Mouse (Mus musculus): ENCODE measurements around the gene Cpm. TPM values are rescaled to one million over a fixed set of nuclear protein-coding genes. Genes with fewer than 3 reads are reported as not detected.

Cpm gene
- total RNA-seq, 2 experiments from 2014 or later: 9.3 to 10.0 TPM

DNA sequence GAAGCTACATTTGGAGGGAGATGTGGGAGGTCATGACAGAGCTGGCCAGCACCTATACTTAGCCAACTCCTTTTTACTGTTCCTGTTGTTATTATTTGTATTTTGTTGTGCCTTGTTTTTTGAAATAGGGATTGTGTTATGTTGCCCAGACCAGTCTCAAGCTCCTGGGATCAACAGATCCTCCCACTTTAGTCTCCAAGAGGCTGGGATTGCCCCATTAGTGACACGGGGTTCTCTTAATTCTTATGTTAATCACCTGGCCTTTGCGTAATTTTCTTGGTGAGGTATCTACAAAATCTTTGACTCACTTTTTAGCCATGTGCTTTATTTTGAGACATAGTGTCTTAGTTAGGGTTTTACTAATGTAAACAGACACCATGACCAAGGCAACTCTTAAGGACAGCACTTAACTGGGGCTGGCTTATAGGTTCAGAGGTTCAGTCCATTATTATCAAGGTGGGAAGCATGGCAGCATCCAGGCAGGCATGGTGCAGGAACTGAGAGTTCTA lies 18.7 kb downstream of the Cpm start:
- DNase-seq: no peak

DNA sequence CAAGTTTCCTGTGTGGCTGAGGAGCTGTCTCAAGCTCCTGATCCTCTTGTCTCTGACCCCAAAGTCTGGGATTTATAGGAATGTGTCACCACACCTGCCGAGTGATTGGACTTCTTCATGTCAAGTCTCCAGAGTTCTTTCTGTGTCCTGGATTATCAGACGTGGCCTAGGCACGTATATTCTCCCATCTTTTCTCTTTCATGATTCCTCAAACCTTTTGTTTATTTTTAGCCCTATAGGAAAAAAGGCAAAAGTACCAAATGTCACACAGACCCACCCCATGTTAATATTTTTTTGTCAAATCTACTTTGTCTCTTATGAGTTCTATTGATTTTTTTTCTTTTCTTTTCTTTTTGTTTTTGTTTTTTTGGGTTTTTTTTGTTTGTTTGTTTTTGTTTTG lies 19.3 kb downstream of the Cpm start:
- DNase-seq: no peak

- no peak for DNase-seq
Observed at GRCm38 (mm10) chr10:117649292-117650041, 20.2 kb downstream of the Cpm start.

DNA sequence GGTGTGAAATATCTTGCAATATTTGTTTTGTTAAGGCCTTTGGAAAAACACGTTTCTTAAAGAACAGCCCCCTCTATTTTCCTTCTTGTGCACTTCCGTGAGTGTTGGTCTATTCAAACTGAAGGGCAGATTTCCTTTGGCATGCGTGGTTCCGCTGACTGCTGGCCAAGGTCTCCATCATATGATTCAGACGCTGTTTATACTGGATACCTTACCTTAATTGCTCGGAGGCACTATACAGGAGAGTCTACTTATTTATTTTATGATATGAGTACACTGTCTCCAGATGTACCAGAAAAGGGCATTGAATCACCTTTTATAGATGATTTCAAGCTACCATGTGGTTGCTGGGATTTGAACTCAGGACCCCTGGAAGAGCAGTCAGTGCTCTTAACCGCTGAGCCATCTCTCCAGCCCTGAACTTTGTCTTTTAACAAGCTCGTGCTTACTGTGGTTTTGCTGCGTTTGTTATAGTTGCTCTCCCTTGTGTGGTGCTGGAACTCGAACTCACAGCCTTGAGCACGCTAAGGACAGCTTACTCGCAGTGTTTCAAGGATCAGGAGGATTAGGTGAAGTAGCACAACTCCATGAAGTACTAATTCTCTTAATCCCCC lies 20.8 kb downstream of the Cpm start:
- DNase-seq: no peak

- DNase-seq: no peak
Observed at GRCm38 (mm10) chr10:117650725-117651124, 21.4 kb downstream of the Cpm start.

GRCm38 (mm10) chr10:117651587-117652377 lies 22.5 kb downstream of the Cpm start:
- DNase-seq: no peak

DNA sequence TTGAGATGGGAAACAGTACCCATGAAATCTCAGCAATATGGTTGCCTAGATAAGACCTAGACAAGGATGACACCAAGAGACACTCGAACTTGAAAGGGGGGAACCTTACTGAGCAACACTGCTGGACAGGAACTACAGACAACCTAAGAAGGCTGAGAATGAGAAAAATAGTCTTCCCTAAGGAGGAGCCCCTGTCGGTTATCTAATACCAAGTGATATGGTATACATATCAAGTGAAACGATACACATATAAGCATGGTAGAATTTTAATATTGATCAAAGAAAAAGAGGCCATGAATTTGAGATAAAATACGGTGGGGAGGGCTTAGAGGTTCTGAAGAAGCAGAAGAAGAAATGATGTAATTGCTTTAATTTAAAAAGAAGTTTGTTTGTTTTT lies 23.1 kb downstream of the Cpm start:
- DNase-seq: no peak

GRCm38 (mm10) chr10:117652930-117653778 lies 23.9 kb downstream of the Cpm start:
- DNase-seq: no peak

- no peak for DNase-seq
Observed at GRCm38 (mm10) chr10:117653779-117654173, 24.5 kb downstream of the Cpm start.

DNA sequence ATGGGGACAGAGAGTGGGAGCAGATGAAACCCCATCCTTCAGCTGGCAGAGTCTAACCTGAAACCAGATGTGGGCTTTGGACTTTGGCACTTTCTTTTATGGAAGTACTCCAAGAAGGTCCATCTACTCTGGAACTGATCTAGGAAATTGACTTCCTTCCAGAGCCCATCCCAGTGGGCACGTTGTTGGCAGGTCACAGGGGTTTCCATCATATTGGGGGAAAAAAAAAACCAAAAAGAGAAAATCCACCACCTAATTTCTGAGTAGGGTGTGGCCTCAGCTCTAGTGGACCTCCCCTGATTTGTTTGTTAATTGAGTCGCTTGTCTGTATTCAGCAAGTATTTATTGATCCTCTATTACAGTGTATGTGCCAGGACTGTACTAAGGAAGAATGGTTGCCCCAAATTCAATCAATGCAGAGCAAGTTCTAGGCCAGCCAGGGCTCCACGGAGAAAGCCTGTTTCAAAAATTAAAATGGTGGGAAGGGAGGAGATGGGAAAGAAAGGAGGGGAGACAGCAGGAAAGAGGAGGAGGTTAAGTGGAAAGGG lies 25.4 kb downstream of the Cpm start:
- no peak for DNase-seq

DNA sequence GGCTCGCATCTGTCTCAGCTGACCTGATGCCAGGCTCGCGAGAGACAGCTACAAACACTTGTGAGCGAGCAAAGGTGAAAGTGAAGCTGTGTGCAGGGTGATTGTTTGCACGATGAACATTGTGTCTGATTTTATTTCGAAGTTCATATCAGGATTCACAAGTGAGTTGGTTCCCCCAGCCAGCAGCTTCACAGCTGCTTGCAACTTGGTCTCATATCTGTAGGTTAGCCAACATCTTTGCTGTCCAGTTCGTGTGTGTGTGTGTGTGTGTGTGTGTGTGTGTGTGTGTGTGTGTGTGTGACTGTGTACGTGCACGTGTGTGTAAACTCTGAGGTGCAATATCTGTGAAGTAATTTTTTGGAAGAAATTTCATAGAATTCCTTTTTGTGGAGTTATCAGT lies 26.2 kb downstream of the Cpm start:
- DNase-seq: no peak

DNA sequence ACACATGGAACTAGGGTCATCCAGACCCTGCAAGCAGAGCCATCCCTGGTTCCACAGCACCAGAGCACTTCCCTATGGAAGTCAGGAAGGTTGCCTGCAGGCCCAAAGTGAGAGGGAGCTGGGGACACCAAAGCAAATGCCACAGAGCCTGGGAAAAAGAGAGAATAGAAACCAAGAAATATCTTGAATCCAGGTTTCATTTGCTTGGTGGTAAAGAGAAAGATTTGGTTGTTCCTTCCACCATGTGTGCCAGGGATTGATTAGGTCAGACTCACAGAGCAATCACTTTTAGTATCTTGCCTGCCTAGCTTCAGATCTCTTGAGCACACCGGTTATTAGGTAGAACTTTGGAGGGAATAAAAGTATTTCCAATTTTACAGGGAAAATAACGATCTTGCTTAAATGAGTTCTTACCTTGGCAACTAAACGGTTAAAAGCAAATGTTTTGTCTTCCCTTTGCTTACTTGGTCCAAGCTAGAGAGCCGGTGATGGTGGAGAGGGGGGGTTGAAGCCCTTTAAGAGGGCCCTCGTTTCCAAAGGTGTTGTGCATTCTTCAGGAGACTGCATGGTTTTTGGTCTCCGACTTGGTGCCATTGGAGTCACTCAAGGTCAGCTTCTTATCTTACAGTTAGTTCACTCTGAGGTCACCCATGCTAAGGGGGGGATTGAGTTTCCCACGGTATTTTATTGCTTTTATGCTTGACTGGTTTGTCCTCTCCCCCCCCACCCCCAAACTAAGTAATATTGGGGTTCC lies 26.8 kb downstream of the Cpm start:
- no peak for DNase-seq

- DNase-seq: no peak
Observed at GRCm38 (mm10) chr10:117656662-117656962, 27.3 kb downstream of the Cpm start.

DNA sequence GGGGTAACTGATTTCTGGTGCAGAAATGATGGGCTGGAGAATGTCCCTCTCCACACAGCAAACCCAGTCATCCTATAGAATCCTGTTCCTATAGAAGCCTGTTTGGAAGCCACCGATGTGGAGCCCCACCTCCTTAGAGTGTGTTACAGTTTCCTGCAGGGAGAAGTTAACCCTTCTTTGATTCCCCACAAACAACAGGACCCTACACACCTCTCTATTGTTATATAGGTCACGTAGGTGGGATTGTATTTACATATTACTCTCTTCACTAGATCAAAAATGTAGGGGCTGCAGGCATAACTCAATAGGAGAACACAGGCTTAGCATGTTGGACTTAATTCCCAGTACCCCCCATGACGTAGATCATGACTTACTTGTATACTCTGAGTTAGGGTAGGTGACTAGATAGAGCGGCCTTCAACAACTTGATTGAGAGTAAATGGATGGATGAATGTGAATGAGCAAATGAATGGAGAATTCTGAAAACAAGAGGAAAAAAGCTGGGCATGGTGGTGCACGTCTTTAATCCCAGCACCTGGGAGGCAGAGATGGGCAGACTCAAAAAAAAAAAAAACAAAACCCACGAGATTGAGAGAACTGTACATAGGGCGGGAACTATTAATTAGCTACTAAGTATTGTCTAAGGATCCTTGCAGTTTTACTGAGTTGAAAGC lies 27.8 kb downstream of the Cpm start:
- no peak for DNase-seq

GRCm38 (mm10) chr10:117657659-117658306 lies 28.5 kb downstream of the Cpm start:
- DNase-seq: no peak

DNA sequence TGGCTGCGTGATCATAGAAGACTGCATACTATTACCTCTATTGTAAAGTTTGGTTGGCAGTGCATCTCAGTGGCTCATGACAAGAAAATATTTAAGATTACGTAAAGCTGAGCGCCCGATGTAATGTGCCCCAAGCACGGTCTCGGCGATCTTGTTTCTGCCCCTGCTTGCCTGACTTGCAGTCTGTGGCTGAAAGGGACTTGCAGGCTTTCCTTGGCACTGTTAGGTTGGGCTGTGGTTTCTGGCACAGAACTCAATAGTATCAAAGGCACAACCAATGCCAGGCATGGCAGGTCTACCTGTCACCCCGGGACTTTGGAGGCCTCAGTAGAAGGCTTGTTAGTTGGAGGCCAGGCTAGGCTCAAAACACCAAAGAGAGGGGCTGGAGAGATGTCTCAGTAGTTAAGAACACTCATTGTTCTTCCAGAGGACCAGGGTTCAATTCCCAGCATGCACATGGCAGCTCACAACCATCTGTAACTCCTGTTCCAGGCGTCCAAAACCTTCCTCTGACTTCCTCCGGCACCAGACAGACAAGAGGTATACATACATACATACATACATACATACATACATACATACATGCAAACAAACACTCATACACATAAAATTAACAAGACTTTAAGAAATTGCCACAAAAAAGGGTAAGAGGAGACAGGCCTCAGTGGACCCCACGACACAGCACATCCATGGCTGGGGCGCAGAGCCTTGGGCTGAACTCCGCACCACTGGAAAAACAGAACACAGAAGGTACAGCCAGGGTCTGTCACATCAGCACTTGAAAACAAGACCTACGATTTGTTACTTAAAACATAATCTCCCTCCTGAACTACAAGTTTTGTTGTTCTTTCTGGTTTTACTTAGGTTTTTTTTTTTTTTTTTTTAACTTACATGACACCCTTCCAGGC lies 29.5 kb downstream of the Cpm start:
- DNase-seq: no peak

GRCm38 (mm10) chr10:117659430-117659813 lies 30.1 kb downstream of the Cpm start:
- DNase-seq: no peak

- DNase-seq: no peak
Observed at GRCm38 (mm10) chr10:117659819-117660218, 30.5 kb downstream of the Cpm start.

Data from gastrocnemius, postnatal 10 days (tissue).